Mouse (Mus musculus) ES-E14 (cell line): ENCODE results near the gene Tex52. TPM values are rescaled to one million over a fixed set of nuclear protein-coding genes. Genes with fewer than 3 reads are reported as not detected.

Source experiments
- DNase-seq: peaks from one replicate; pipeline ENCODE4 v3.0.0-alpha.2; 2013; ENCODE audit warnings: low read depth, low spot score
- H3K27ac ChIP-seq: 2 replicates; pipeline ENCODE4 v1.5.1; 2012; ENCODE audit warnings: low read depth, mild to moderate bottlenecking, low read length, moderate library complexity, mixed read lengths; ENCODE audit not compliant: poor library complexity, insufficient read depth, severe bottlenecking
- H3K36me3 ChIP-seq: 2 replicates; pipeline ENCODE4 v1.6.1; 2012; ENCODE audit warnings: mild to moderate bottlenecking, low read length, moderate library complexity, mixed read lengths; ENCODE audit not compliant: control insufficient read depth, poor library complexity, insufficient read depth, severe bottlenecking
- H3K4me1 ChIP-seq, 2 experiments: fragments of 150-350 bp in 1 of 2; sonication (generic) in 1 of 2; 2 replicates each; pipeline ENCODE4 v1.6.1; 2012; ENCODE audit warnings: low read length in 2 of 2, mild to moderate bottlenecking in 1 of 2, mixed read lengths in 1 of 2; ENCODE audit not compliant: control insufficient read depth in 2 of 2, insufficient read depth in 2 of 2, poor library complexity in 1 of 2
- H3K4me3 ChIP-seq, 2 experiments: fragments of 150-350 bp in 1 of 2; sonication (generic) in 1 of 2; 2 replicates each; pipeline ENCODE4 v1.5.1; 2012; ENCODE audit warnings: low read length in 2 of 2, low read depth in 1 of 2, mild to moderate bottlenecking in 1 of 2, mixed read lengths in 1 of 2; ENCODE audit not compliant: insufficient read depth in 1 of 2, poor library complexity in 1 of 2, severe bottlenecking in 1 of 2
- H3K9ac ChIP-seq: 2 replicates; pipeline ENCODE4 v1.6.1; 2012; ENCODE audit warnings: low read depth, mild to moderate bottlenecking, low read length, mixed read lengths; ENCODE audit not compliant: poor library complexity, insufficient read depth, severe bottlenecking
- H3K9me3 ChIP-seq: fragments of 150-350 bp; sonication (generic); 2 replicates; pipeline ENCODE4 v1.6.1; 2012; ENCODE audit warnings: low read depth, mild to moderate bottlenecking, low read length; ENCODE audit not compliant: control insufficient read depth, insufficient read depth
- CHD2 ChIP-seq: IDR thresholded peaks from 2 replicates; pipeline ENCODE4 v1.6.1; 2014; ENCODE audit warnings: mild to moderate bottlenecking, low read depth, low read length, inconsistent platforms
- HCFC1 ChIP-seq: IDR thresholded peaks from 2 replicates; pipeline ENCODE4 v1.6.1; 2012; ENCODE audit warnings: low read length, inconsistent platforms, borderline replicate concordance; ENCODE audit not compliant: insufficient read depth
- MAFK ChIP-seq: IDR thresholded peaks from 2 replicates; pipeline ENCODE4 v1.6.1; 2014; ENCODE audit warnings: mild to moderate bottlenecking, low read depth, low read length, inconsistent platforms; ENCODE audit not compliant: insufficient read depth
- ZC3H11A ChIP-seq: IDR thresholded peaks from 2 replicates; pipeline ENCODE4 v1.6.1; 2012; ENCODE audit warnings: low read depth, mild to moderate bottlenecking, inconsistent platforms, low read length, borderline replicate concordance
- ZNF384 ChIP-seq: IDR thresholded peaks from 2 replicates; pipeline ENCODE4 v1.6.1; 2012; ENCODE audit warnings: low read depth, low read length, inconsistent platforms
- in situ Hi-C, 2 experiments: fragments of 600-800 bp; cut with MboI; formaldehyde crosslinking; loops; one replicate each; pipeline ENCODE4 v1.15.1; 2025; ENCODE audit warnings: low sequenced_read_pairs in 2 of 2, inconsistent platforms in 1 of 2; ENCODE audit not compliant: unreplicated experiment in 2 of 2
- total RNA-seq: library from RNA; depleted of rRNA; stranded (reverse); fragments of 300-350 nt; gene quantifications from 2 replicates; pipeline ENCODE4 v1.2.3, GENCODE M21; 2012

Gene Tex52
- total RNA-seq, 1 experiment = not detected

DNA sequence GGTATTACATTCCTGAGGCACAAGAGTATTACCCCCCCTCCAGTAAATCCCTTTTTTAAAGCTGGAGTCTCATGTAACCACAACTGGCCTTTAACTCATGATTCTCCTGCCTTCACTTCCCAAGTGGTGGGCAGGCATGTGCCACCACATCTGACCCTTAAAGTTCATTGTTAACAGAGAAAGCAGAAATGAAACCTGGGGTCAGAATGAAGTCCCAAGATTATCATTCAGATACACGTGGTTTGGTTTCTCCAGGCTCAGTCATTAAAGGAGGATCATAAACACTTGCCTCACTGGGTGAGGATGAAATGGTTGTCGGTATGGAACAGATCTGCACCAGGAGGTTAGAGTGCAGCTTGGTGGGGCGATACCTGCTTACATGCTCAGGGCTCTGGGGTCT lies 6.0 kb downstream of the Tex52 start:
- Histone ChIP-seq H3K9ac (no peak overlapping the region), H3K36me3 (no peaks in the 10 kb centered on the region), H3K27ac (no peak overlapping the region), H3K9me3 (no peaks in the 10 kb centered on the region), H3K4me3 (no peak overlapping the region), H3K4me1 (no peaks in the 10 kb centered on the region)
- in situ Hi-C loops = no loop called here
- TF ChIP-seq ZC3H11A (no peak), HCFC1 (no peak), CHD2 (no peak), MAFK (no peak), ZNF384 (no peak)
- no peak for DNase-seq

DNA sequence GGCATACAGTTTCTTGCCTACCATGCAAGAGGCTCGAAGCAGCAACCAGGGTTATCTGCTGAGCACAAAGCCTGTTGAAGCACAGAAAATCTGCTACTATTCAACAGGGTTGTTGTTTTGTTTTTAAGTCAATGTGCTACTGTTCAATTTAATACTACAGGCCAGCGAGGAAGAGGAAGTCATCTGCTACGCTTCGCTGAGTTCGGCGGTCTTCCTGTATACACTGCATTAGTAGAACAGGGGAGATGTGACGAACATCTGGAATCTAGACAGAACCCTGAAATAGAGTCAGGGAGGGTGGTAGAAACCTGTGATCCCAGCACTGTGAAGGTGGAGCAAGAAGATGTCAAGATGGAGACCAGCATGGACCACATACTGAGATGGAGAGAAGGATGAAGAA lies 8.5 kb downstream of the Tex52 start:
- TF ChIP-seq MAFK = no peak
- TF ChIP-seq HCFC1 = no peak
- TF ChIP-seq ZNF384 = no peak
- no peak for TF ChIP-seq ZC3H11A
- TF ChIP-seq CHD2 = no peak
- no peak overlapping the region for H3K27ac ChIP-seq
- H3K9me3 ChIP-seq = no peaks in the 10 kb centered on the region
- in situ Hi-C loops = no loop called here
- DNase-seq = no peak
- H3K9ac ChIP-seq = no peak overlapping the region
- H3K4me3 ChIP-seq = no peak overlapping the region
- H3K36me3 ChIP-seq = no peaks in the 10 kb centered on the region
- no peaks in the 10 kb centered on the region for H3K4me1 ChIP-seq

DNA sequence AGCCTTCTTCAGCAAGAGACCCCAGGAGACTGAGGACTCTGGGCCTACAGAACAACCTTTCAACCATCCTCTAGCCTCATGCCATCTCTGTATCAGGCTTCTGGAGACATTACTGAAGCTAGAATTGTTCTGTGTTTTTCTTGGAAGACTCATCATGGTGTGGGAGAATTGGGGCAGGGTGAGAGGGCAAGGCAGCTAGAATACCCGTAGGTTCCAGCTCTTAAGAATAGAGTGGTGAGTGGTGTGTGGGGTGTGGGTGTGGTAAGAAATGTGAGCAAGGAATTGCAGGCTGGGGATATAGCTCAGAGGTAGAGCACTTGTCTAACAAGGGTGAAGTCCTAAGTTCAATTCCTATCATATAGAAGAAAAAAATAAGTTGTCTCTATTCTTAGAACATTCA lies 9.8 kb downstream of the Tex52 start:
- no peaks in the 10 kb centered on the region for H3K9me3 ChIP-seq
- no peak overlapping the region for H3K27ac ChIP-seq
- no peak overlapping the region for H3K4me3 ChIP-seq
- H3K4me1 ChIP-seq = no peaks in the 10 kb centered on the region
- in situ Hi-C loops = no loop called here
- DNase-seq = no peak
- H3K9ac ChIP-seq = no peak overlapping the region
- no peak for TF ChIP-seq HCFC1
- TF ChIP-seq ZNF384 = no peak
- no peak for TF ChIP-seq ZC3H11A
- TF ChIP-seq CHD2 = no peak
- no peak for TF ChIP-seq MAFK
- H3K36me3 ChIP-seq = no peaks in the 10 kb centered on the region

DNA sequence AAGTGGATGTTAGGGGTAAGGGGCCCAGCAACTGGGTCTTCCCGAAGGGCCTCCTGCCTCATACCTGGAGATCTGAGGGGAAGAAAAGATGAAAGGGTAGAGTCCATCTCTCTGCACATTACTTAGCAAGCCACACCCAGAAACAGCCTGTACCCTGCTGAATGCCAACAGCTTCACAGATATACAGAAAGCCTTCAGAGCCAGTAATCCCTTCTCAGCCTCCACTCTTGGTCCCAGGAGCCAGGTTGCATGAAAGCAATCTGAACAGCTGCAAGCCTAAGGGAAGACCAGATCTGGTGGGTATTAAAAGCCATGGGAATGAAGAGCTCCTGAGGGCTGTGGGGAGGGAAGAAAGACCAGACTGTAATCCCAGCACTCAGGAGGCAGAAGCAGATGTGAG lies 13.9 kb downstream of the Tex52 start:
- TF ChIP-seq ZC3H11A (no peak), MAFK (no peak), ZNF384 (no peak), HCFC1 (no peak), CHD2 (no peak)
- in situ Hi-C loops = no loop called here
- H3K4me3 ChIP-seq = no peak overlapping the region
- H3K27ac ChIP-seq = no peak overlapping the region
- DNase-seq = no peak
- H3K36me3 ChIP-seq = no peaks in the 10 kb centered on the region
- no peaks in the 10 kb centered on the region for H3K4me1 ChIP-seq
- no peaks in the 10 kb centered on the region for H3K9me3 ChIP-seq
- no peak overlapping the region for H3K9ac ChIP-seq

DNA sequence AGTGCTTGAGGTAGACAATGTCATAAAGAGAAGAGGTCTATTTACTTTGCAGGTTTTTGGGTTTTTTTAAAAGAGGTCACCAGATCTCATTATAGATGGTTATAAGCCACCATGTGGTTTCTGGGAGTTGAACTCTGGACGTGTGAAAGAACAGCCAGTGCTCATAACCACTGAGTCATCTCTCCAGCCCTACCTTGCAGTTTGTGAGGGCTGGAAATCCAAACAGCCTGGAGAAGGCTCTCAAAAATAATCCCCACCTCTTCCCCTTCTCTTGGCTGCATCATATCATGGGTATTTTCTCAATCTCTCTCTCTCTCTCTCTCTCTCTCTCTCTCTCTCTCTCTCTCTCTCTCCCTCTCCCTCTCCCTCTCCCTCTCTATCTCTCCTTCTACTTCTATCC lies 15.4 kb downstream of the Tex52 start:
- no peak overlapping the region for H3K27ac ChIP-seq
- H3K36me3 ChIP-seq = no peaks in the 10 kb centered on the region
- TF ChIP-seq ZC3H11A (no peak), MAFK (no peak), ZNF384 (no peak), HCFC1 (no peak)
- no peaks in the 10 kb centered on the region for H3K4me1 ChIP-seq
- no peaks in the 10 kb centered on the region for H3K9me3 ChIP-seq
- H3K9ac ChIP-seq = no peak overlapping the region
- DNase-seq = no peak
- in situ Hi-C loops = no loop called here
- H3K4me3 ChIP-seq = no peak overlapping the region
